ENCODE assay signal across 20 mouse cellular contexts in the genomic region with DNA sequence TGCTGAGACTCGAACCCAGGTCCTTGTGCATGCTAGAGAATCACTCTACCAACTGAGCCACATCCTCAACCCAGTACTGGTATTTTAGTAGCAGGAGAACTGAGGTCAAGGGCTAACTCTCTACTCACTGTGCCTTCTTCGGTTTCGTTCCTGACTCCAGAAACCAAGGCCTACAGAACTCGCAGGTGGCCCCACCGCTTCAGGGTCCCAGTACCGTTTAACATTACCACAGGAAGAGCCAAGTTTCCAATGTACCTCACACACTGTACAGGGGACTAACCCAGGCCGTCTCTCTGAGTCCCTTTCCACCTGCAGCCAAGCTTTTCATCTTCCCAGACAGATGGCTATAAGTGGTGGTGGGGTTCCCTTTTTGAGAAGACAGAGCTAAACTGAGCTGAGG. TPM values are rescaled to one million over a fixed set of nuclear protein-coding genes. Genes with fewer than 3 reads are reported as not detected.
DNase-seq lines count a peak whose midpoint lies in the region; ATAC-seq and TF ChIP-seq lines count a peak whose summit lies in the region.
"Had no signal": no experiment of that assay in that cellular context is flagged by ENCODE, and none has a peak within 500 bp of the region (broad histone marks: within the 10 kb centered on the region; RNA-seq: fewer than 3 reads in every experiment).

No protein-coding gene starts in this region.

- in situ Hi-C loops in CH12.LX (cut with MboI; ENCODE audit: low pct_ligation_motif_present, low pct_unique_long_range_greater_than_20kb, low sequenced_read_pairs) = loop anchor here (5.0 kb wide), 1 partner anchor 37 kb away; no protein-coding TSS in a partner anchor

- ATAC-seq in liver, embryonic 12.5 days = no peak
- ATAC-seq: activated CD4-positive, CD25-positive, alpha-beta regulatory T cell, adult 4 months; CD4-positive, CD25-positive, alpha-beta regulatory T cell, adult 4 months; Patski had no signal

- H3K27ac ChIP-seq in CH12.LX (ENCODE audit: insufficient read depth, low read depth) = peak overlapping the region; percentile 65
- H3K27ac ChIP-seq in liver, embryonic 12.5 days = no peak overlapping the region

- H3K4me1 ChIP-seq in CH12.LX (ENCODE audit: control insufficient read depth in 1 of 2, insufficient read depth in 2 of 2) = peaks cover 43 to 83% of the 10 kb centered on the region in 2 experiments
- H3K4me1 ChIP-seq in liver, embryonic 12.5 days = peaks cover 30% of the 10 kb centered on the region

- H3K79me2 ChIP-seq in CH12.LX (replicated peaks; ENCODE audit: control insufficient read depth, extremely low read depth, insufficient read depth, poor library complexity, severe bottlenecking) = no peaks in the 10 kb centered on the region

- no peak overlapping the region for H3K4me2 ChIP-seq in CH12.LX (ENCODE audit: insufficient read depth, low read depth, poor library complexity, severe bottlenecking)
- no peak overlapping the region for H3K4me2 ChIP-seq in liver, embryonic 12.5 days

- no peak for TF ChIP-seq CTCF in CH12.LX (conservative IDR thresholded peaks at IDR 0.05 in 1 of 2, IDR thresholded peaks at IDR 0.05 in 1 of 2; ENCODE audit: low read depth in 2 of 2, low read length in 2 of 2)

- H3K9me3 ChIP-seq in CH12.LX (replicated peaks; ENCODE audit: low read length) = peaks cover 12% of the 10 kb centered on the region
- H3K9me3 ChIP-seq in liver, embryonic 12.5 days (replicated peaks) = no peaks in the 10 kb centered on the region
- H3K9me3 ChIP-seq: G1E had no signal

- no peak overlapping the region for H3K4me3 ChIP-seq in CH12.LX (replicated peaks in 1 of 3; ENCODE audit: low read depth in 2 of 3, low read length in 2 of 3, poor library complexity in 1 of 3)
- H3K4me3 ChIP-seq in liver, embryonic 12.5 days = no peak overlapping the region

- TF ChIP-seq EP300 in CH12.LX (IDR thresholded peaks at IDR 0.05; ENCODE audit: low read length) = peak; percentile 46; the same call in 1 of the 2 replicates

- dilution Hi-C loops in CH12.LX (cut with MboI; ENCODE audit: extremely low pct_ligation_motif_present, extremely low pct_unique_long_range_greater_than_20kb, low sequenced_read_pairs) = no loop called here

- no peaks in the 10 kb centered on the region for H3K27me3 ChIP-seq in CH12.LX (replicated peaks)
- 0 out of 2 replicates have a peak, but pooled peaks cover 4% of the 10 kb centered on the region for H3K27me3 ChIP-seq in liver, embryonic 12.5 days (replicated peaks)
- H3K27me3 ChIP-seq: Patski had no signal

- 68% methylated on average over 7 of the region's 7 CpGs for WGBS in liver, embryonic 12.5 days (ENCODE audit: insufficient replicate concordance)

- no peak for TF ChIP-seq POLR2A in CH12.LX (IDR thresholded peaks at IDR 0.05; ENCODE audit: low read depth, low read length)

- DNase-seq in CH12.LX (ENCODE audit: extremely low read depth) = no peak
- DNase-seq: adrenal gland, adult 2 months; adrenal gland, adult 8-10 months; adrenal gland, postnatal 10 days; adrenal gland, postnatal 14 days; adrenal gland, postnatal 25 days; adrenal gland, postnatal 36 days; B cell, adult 2 months; cerebellum, adult 11 months; cerebellum, adult 11-12 months; cerebellum, adult 18-20 months; cerebellum, adult 2 months; cerebellum, adult 8-10 months had no signal

- H3K36me3 ChIP-seq in CH12.LX (replicated peaks in 1 of 2; ENCODE audit: control insufficient read depth in 1 of 2, insufficient read depth in 1 of 2, low read length in 1 of 2) = no peaks in the 10 kb centered on the region
- H3K36me3 ChIP-seq in liver, embryonic 12.5 days = no peaks in the 10 kb centered on the region
- H3K36me3 ChIP-seq: G1E had no signal

- no peak overlapping the region for H3K9ac ChIP-seq in CH12.LX (ENCODE audit: insufficient read depth, low read depth)
- H3K9ac ChIP-seq in liver, embryonic 12.5 days = no peak overlapping the region

- no peak for TF ChIP-seq RAD21 in CH12.LX (IDR thresholded peaks at IDR 0.05; ENCODE audit: low read depth, low read length)

TF ChIP-seq in CH12.LX, 34 proteins besides CTCF, POLR2A, EP300 and RAD21:
- TF ChIP-seq TCF12 (IDR thresholded peaks at IDR 0.05; ENCODE audit: low read depth, low read length) (peak; percentile 80), IRF4 (IDR thresholded peaks at IDR 0.05; ENCODE audit: low read depth, low read length) (peak; percentile 60), ETS1 (conservative IDR thresholded peaks at IDR 0.05; ENCODE audit: low read depth, low read length) (peak; percentile 55), NRF1 (IDR thresholded peaks at IDR 0.05; ENCODE audit: low read depth, low read length) (no peak)
TF ChIP-seq in CH12.LX: peak in this region for 3.

RNA-seq across cellular contexts. Expression of gene Cyth4, which starts 11.4 kb away (rescaled TPM):
- total RNA-seq in CH12.LX (2012; rRNA removed) (42.2 and 51.9 TPM in 2 replicates), CH12.LX (2014; rRNA removed) (38.6 and 39.2 TPM in 2 replicates)
- 75.3 and 80.5 TPM in 2 replicates for polyA plus RNA-seq in CH12.LX (2012; ENCODE audit: insufficient read length, low read depth)
- polyA plus RNA-seq in liver, embryonic 12.5 days (2016; fragmentation: Nextera tagmentation; extraction: Ambion mirVana) = 15.2 and 15.3 TPM in 2 replicates

RNA-seq across cellular contexts. Expression of gene Rac2, which starts 12.8 kb away (rescaled TPM):
- 314 and 453 TPM in 2 replicates for total RNA-seq in CH12.LX (2012; rRNA removed)
- total RNA-seq in CH12.LX (2014; rRNA removed) = 142 and 160 TPM in 2 replicates
- polyA plus RNA-seq in CH12.LX (2012; ENCODE audit: insufficient read length, low read depth) = 883 and 942 TPM in 2 replicates
- 87.7 and 90.9 TPM in 2 replicates for polyA plus RNA-seq in liver, embryonic 12.5 days (2016; fragmentation: Nextera tagmentation; extraction: Ambion mirVana)
- polyA plus RNA-seq: C2C12, Patski had no signal

RNA-seq across cellular contexts. Expression of gene Sstr3, which starts 40.9 kb away (rescaled TPM):
- not detected in 2 replicates for total RNA-seq in CH12.LX (2012; rRNA removed)
- not detected in 2 replicates for total RNA-seq in CH12.LX (2014; rRNA removed)
- 0.14 and 0.36 TPM in 2 replicates for polyA plus RNA-seq in CH12.LX (2012; ENCODE audit: insufficient read length, low read depth)
- polyA plus RNA-seq in liver, embryonic 12.5 days (2016; fragmentation: Nextera tagmentation; extraction: Ambion mirVana) = 0.02 TPM in 1 of 2 replicates, not detected in the other
- total RNA-seq: MEL had no signal
- polyA plus RNA-seq: activated CD4-positive, CD25-positive, alpha-beta regulatory T cell, adult 4 months; C2C12; CD4-positive, CD25-positive, alpha-beta regulatory T cell, adult 4 months; G1E had no signal

RNA-seq across cellular contexts. Expression of gene C1qtnf6, which starts 54.2 kb away (rescaled TPM):
- 4.1 and 6.3 TPM in 2 replicates for total RNA-seq in CH12.LX (2012; rRNA removed)
- 5.0 and 5.7 TPM in 2 replicates for total RNA-seq in CH12.LX (2014; rRNA removed)
- polyA plus RNA-seq in CH12.LX (2012; ENCODE audit: insufficient read length, low read depth) = 27.7 and 28.1 TPM in 2 replicates
- polyA plus RNA-seq in liver, embryonic 12.5 days (2016; fragmentation: Nextera tagmentation; extraction: Ambion mirVana) = 5.2 and 5.6 TPM in 2 replicates
- polyA plus RNA-seq: G1E had no signal
